Mouse (Mus musculus) midbrain, embryonic 11.5 days (tissue): ENCODE measurements at regions not wholly inside any gene's neighbourhood (a gene's known extent, or its start where the extent isn't known, plus 50 kb on each side); places are given as distances from the start of the nearest gene placed in this dataset.

Source experiments
- ATAC-seq: fragments of 200-750 bp; cut with Nextera tagmentation; 2 replicates; pipeline ENCODE4 v1.8.0; 2017; ENCODE audit warnings: moderate TSS enrichment, moderate library complexity; ENCODE audit not compliant: low FRiP score
- DNase-seq: peaks from one replicate; pipeline ENCODE4 v3.0.0; 2015; ENCODE audit warnings: low spot score; ENCODE audit errors: missing footprints
- H3K27ac ChIP-seq: fragments of 300-500 bp; sonication (generic); 2 replicates; pipeline ENCODE4 v1.5.1; 2014; ENCODE audit warnings: low read depth, low read length
- H3K27me3 ChIP-seq: fragments of 300-500 bp; sonication (generic); 2 replicates; pipeline ENCODE4 v1.6.1; 2014; ENCODE audit warnings: mild to moderate bottlenecking, low read length, moderate library complexity, mixed read lengths; ENCODE audit not compliant: control insufficient read depth, insufficient read depth
- H3K36me3 ChIP-seq: fragments of 300-500 bp; sonication (generic); 2 replicates; pipeline ENCODE4 v1.6.1; 2014; ENCODE audit warnings: mild to moderate bottlenecking, low read length, moderate library complexity, mixed read lengths; ENCODE audit not compliant: control insufficient read depth, insufficient read depth
- H3K4me1 ChIP-seq: fragments of 300-500 bp; sonication (generic); 2 replicates; pipeline ENCODE4 v1.6.1; 2014; ENCODE audit warnings: low read length; ENCODE audit not compliant: control insufficient read depth, insufficient read depth
- H3K4me2 ChIP-seq: fragments of 300-500 bp; sonication (generic); 2 replicates; pipeline ENCODE4 v1.6.1; 2014; ENCODE audit warnings: mild to moderate bottlenecking, moderate library complexity
- H3K4me3 ChIP-seq: fragments of 300-500 bp; sonication (generic); 2 replicates; pipeline ENCODE4 v1.5.1; 2014; ENCODE audit warnings: low read depth, low read length
- H3K9ac ChIP-seq: fragments of 300-500 bp; sonication (generic); 2 replicates; pipeline ENCODE4 v1.6.1; 2014; ENCODE audit warnings: low read length
- H3K9me3 ChIP-seq: fragments of 300-500 bp; sonication (generic); 2 replicates; pipeline ENCODE4 v1.6.1; 2016; ENCODE audit warnings: low read length; ENCODE audit not compliant: control insufficient read depth
- WGBS: fragments of 180-500 bp; shearing (Covaris S2); extraction: QIAGEN DNeasy Blood & Tissue Kit; methylation state at CpG from one replicate; pipeline ENCODE4 v1.1.7; 2014; 5-methylcytosine and 5-hydroxymethylcytosine counted together

DNA sequence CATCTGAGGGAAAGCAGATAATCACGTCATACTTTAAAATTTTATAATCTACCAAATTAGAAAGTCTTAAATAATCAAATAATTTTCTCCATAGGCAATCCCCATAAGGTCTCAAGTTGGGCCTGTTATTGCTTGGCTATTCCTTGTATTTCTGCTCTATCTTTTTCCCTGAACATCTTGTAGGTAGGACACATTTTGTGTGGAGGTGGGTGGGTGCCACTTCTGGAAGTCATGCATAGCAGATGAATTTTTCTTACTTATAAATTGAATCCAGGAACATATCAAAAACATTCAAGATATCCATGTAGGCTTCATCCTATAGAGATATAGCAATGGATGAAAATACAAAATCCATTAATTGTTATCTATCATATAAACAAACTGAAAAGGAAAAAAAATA lies 1418.7 kb downstream of the Cdh11 start:
- DNase-seq (no peak), ATAC-seq (no peak)
- H3K4me2 ChIP-seq, result no peak overlapping the region
- no peak overlapping the region for H3K9ac ChIP-seq
- H3K9me3 ChIP-seq, result no peaks in the 10 kb centered on the region
- H3K4me1 ChIP-seq, result no peaks in the 10 kb centered on the region
- H3K36me3 ChIP-seq, result no peaks in the 10 kb centered on the region
- H3K4me3 ChIP-seq, result no peak overlapping the region
- no peaks in the 10 kb centered on the region for H3K27me3 ChIP-seq
- 83% methylated on average over 1 of the region's 1 CpGs for WGBS
- H3K27ac ChIP-seq, result no peak overlapping the region

DNA sequence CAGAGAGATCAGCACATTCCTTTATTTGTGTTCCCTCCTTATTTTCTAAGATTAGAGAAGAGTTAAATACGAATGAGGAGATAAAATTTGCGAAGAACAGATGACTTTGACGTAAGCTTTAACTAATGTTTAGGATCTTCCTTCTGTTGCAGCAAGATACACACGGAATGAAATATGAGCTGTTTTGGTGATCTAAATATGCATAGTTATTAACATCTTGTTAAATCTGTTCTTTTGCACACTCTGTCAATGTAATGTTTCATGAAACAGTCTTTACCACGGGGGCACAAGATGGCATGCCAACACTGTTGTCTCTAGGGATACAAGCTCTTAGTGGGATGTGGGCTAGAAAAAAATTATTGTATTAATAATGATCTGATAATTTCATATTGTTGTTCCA lies 1434.6 kb downstream of the Cdh11 start:
- 73% methylated on average over 5 of the region's 5 CpGs for WGBS
- Histone ChIP-seq H3K27me3 (no peaks in the 10 kb centered on the region), H3K4me1 (no peaks in the 10 kb centered on the region), H3K4me2 (no peak overlapping the region), H3K9ac (no peak overlapping the region), H3K36me3 (no peaks in the 10 kb centered on the region), H3K27ac (no peak overlapping the region), H3K9me3 (no peaks in the 10 kb centered on the region), H3K4me3 (no peak overlapping the region)
- DNase-seq (no peak), ATAC-seq (no peak)

DNA sequence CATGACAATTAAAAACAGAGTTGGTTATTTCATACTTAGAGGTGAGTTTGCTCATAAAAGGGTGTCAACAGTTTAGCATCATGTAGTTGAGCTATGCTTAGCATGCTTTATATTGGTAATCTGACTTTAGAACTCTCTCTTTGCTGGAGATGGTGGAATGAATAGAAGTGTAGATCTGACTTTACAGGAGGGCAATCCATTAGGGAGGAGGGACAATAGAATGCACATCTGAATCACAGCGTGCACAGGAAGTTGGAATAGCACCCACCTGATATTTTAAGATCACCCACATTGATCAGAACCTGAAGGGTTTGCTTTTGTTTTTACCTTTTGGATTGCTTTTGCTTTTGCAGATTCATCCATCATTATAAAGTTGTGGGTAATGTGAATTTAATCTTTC lies 1435.7 kb downstream of the Cdh11 start:
- Histone ChIP-seq H3K27ac (no peak overlapping the region), H3K9me3 (no peaks in the 10 kb centered on the region), H3K4me2 (no peak overlapping the region), H3K4me3 (no peak overlapping the region), H3K9ac (no peak overlapping the region), H3K36me3 (no peaks in the 10 kb centered on the region), H3K4me1 (no peaks in the 10 kb centered on the region), H3K27me3 (no peaks in the 10 kb centered on the region)
- DNase-seq (no peak), ATAC-seq (no peak)
- WGBS, result 69% methylated on average over 1 of the region's 1 CpGs

- Histone ChIP-seq H3K27me3 (no peaks in the 10 kb centered on the region), H3K36me3 (no peaks in the 10 kb centered on the region), H3K9me3 (no peaks in the 10 kb centered on the region), H3K4me2 (no peak overlapping the region), H3K9ac (no peak overlapping the region), H3K27ac (no peak overlapping the region), H3K4me1 (no peaks in the 10 kb centered on the region), H3K4me3 (no peak overlapping the region)
- ATAC-seq, result peak; percentile 79
- 22% methylated on average over 2 of the region's 2 CpGs for WGBS
- peak; percentile 85 for DNase-seq
Measured at GRCm38 (mm10) chr8:101329290-101329689, 1456.2 kb downstream of the Cdh11 start.

GRCm38 (mm10) chr8:101328780-101329179 lies 1456.7 kb downstream of the Cdh11 start:
- Histone ChIP-seq H3K4me2 (no peak overlapping the region), H3K4me3 (no peak overlapping the region), H3K27ac (no peak overlapping the region), H3K9ac (no peak overlapping the region), H3K9me3 (no peaks in the 10 kb centered on the region), H3K36me3 (no peaks in the 10 kb centered on the region), H3K4me1 (no peaks in the 10 kb centered on the region), H3K27me3 (no peaks in the 10 kb centered on the region)
- ATAC-seq (peak; percentile 77; the same call in 1 of the 2 replicates), DNase-seq (no peak)
- WGBS, result 78% methylated on average over 4 of the region's 4 CpGs

GRCm38 (mm10) chr8:101298571-101298970 lies 1486.9 kb downstream of the Cdh11 start:
- H3K4me2 ChIP-seq, result no peak overlapping the region
- H3K27ac ChIP-seq, result no peak overlapping the region
- H3K4me3 ChIP-seq, result no peak overlapping the region
- no peaks in the 10 kb centered on the region for H3K27me3 ChIP-seq
- 88% methylated on average over 2 of the region's 2 CpGs for WGBS
- no peaks in the 10 kb centered on the region for H3K36me3 ChIP-seq
- ATAC-seq (no peak), DNase-seq (no peak)
- H3K9ac ChIP-seq, result no peak overlapping the region
- H3K9me3 ChIP-seq, result no peaks in the 10 kb centered on the region
- no peaks in the 10 kb centered on the region for H3K4me1 ChIP-seq

- Histone ChIP-seq H3K9me3 (no peaks in the 10 kb centered on the region), H3K4me3 (no peak overlapping the region), H3K36me3 (no peaks in the 10 kb centered on the region), H3K4me1 (no peaks in the 10 kb centered on the region), H3K9ac (no peak overlapping the region), H3K27ac (no peak overlapping the region), H3K4me2 (no peak overlapping the region), H3K27me3 (no peaks in the 10 kb centered on the region)
- WGBS, result 88% methylated on average over 2 of the region's 2 CpGs
- DNase-seq (no peak), ATAC-seq (no peak)
Measured at GRCm38 (mm10) chr8:101290031-101290430, 1495.4 kb downstream of the Cdh11 start.

- Histone ChIP-seq H3K27me3 (no peaks in the 10 kb centered on the region), H3K36me3 (no peaks in the 10 kb centered on the region), H3K4me3 (no peak overlapping the region), H3K4me2 (no peak overlapping the region), H3K27ac (no peak overlapping the region), H3K9me3 (no peaks in the 10 kb centered on the region), H3K4me1 (no peaks in the 10 kb centered on the region), H3K9ac (no peak overlapping the region)
- no peak for ATAC-seq
- DNase-seq, result no peak
- WGBS, result 85% methylated on average over 2 of the region's 2 CpGs
Measured at GRCm38 (mm10) chr8:101242632-101243031, 1542.8 kb downstream of the Cdh11 start.

DNA sequence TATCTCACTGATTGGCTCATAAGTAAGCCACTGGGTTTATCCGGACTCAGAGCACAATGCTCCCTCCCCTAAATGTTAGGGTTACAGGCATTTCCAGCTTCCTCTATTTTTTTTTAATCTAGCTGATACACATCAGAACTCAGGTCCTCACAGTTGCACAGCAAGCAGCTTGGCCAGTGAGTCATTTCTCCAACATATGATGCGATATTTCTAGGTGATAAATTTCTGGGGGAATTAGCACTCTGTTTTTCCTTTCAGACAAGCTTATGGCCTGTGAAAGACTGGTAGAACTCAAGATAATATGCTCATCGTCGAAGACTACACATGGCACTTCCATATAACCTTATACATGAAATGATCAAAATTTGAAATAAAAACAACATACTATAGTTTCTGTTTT lies 1543.6 kb downstream of the Cdh11 start:
- Histone ChIP-seq H3K36me3 (no peaks in the 10 kb centered on the region), H3K27me3 (no peaks in the 10 kb centered on the region), H3K4me3 (no peak overlapping the region), H3K4me1 (no peaks in the 10 kb centered on the region), H3K27ac (no peak overlapping the region), H3K9me3 (no peaks in the 10 kb centered on the region), H3K4me2 (no peak overlapping the region), H3K9ac (no peak overlapping the region)
- WGBS, result 91% methylated on average over 4 of the region's 4 CpGs
- no peak for DNase-seq
- no peak for ATAC-seq

- ATAC-seq (no peak), DNase-seq (no peak)
- H3K36me3 ChIP-seq, result no peaks in the 10 kb centered on the region
- no peaks in the 10 kb centered on the region for H3K4me1 ChIP-seq
- no peaks in the 10 kb centered on the region for H3K27me3 ChIP-seq
- H3K27ac ChIP-seq, result no peak overlapping the region
- H3K9me3 ChIP-seq, result no peaks in the 10 kb centered on the region
- H3K9ac ChIP-seq, result no peak overlapping the region
- H3K4me3 ChIP-seq, result no peak overlapping the region
- H3K4me2 ChIP-seq, result no peak overlapping the region
- WGBS, result 86% methylated on average over 1 of the region's 1 CpGs
Measured at GRCm38 (mm10) chr8:101197986-101198385, 1587.5 kb downstream of the Cdh11 start.
